Comparison of ENCODE assay signal across 8 mouse cellular contexts in the genomic region with DNA sequence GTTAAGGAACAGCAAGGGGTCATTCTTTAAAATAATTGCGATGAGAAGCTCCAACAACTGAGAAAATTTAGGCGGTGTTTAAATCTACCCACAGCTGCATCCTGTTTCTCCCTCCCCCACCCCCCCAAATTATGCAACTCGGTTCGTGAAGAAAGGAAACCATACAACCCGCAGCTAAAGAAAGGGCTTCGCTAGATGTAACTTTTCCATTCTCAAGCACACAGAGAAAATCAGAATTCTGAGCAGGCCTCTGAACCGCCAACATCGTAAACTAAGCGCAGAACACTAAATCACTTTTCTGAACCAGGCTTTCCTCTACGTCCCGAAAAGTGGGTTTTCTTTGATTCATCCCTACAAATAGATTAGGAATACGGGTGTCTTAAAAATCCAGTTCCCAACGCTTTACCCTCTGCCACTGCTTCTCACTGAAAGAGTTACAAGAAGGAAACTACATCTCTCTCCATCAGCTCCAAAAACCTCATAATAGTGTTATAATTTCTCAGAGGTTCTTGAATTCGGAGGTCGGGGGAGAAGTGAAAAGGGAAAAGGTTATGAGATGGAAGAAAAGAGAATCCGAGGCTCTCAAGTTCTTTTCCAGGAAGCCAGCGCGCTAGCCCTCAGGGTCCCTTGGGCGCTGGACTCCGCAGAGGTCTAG. TPM values are rescaled to one million over a fixed set of nuclear protein-coding genes. Genes with fewer than 3 reads are reported as not detected.
DNase-seq lines count a peak whose midpoint lies in the region; ATAC-seq and TF ChIP-seq lines count a peak whose summit lies in the region.

No protein-coding gene starts in this region.

- ATAC-seq in lung, embryonic 15.5 days (ENCODE audit: borderline replicate concordance, extremely low read depth, low FRiP score, low TSS enrichment), result no peak
- no peak for ATAC-seq in heart, embryonic 12.5 days (ENCODE audit: insufficient number of reproducible peaks, low FRiP score)
- no peak for ATAC-seq in liver, embryonic 14.5 days (ENCODE audit: insufficient read depth)

- no peak for DNase-seq in lung, postnatal 4 days
- DNase-seq in adipocyte (ENCODE audit: low spot score), result peak; percentile 76
- no peak for DNase-seq in liver, embryonic 14.5 days (ENCODE audit: low read depth in 3 of 3, low spot score in 3 of 3)
- DNase-seq in thymus, postnatal 0 days (ENCODE audit: low spot score), result peak; percentile 89
- DNase-seq in left cerebral cortex, adult 18-20 months (ENCODE audit: low spot score in 2 of 2), result no peak
- no peak for DNase-seq in gastrocnemius, postnatal 10 days

- H3K4me3 ChIP-seq in lung, embryonic 15.5 days, result peak overlapping the region; percentile 58
- peak overlapping the region; percentile 99 for H3K4me3 ChIP-seq in heart, embryonic 12.5 days
- H3K4me3 ChIP-seq in liver, embryonic 14.5 days (ENCODE audit: insufficient read depth in 1 of 2, low read depth in 2 of 2, low read length in 2 of 2), result peak overlapping the region; percentile 68 to 74

- no peaks in the 10 kb centered on the region for H3K27me3 ChIP-seq in lung, embryonic 15.5 days
- H3K27me3 ChIP-seq in heart, embryonic 12.5 days (replicated peaks), result no peaks in the 10 kb centered on the region
- H3K27me3 ChIP-seq in liver, embryonic 14.5 days (ENCODE audit: control insufficient read depth, insufficient read depth, low read length), result peaks cover 13% of the 10 kb centered on the region

- H3K9ac ChIP-seq in lung, embryonic 15.5 days, result peak overlapping the region; percentile 62
- peak overlapping the region; percentile 96 for H3K9ac ChIP-seq in heart, embryonic 12.5 days
- H3K9ac ChIP-seq in liver, embryonic 14.5 days (replicated peaks), result peak overlapping the region; percentile 62

- peaks cover 27% of the 10 kb centered on the region for H3K36me3 ChIP-seq in lung, embryonic 15.5 days
- peaks cover 25% of the 10 kb centered on the region for H3K36me3 ChIP-seq in heart, embryonic 12.5 days
- peaks cover 3% of the 10 kb centered on the region for H3K36me3 ChIP-seq in liver, embryonic 14.5 days (replicated peaks; ENCODE audit: control insufficient read depth, insufficient read depth, low read depth)

- H3K27ac ChIP-seq in lung, embryonic 15.5 days, result peak overlapping the region; percentile 97
- H3K27ac ChIP-seq in heart, embryonic 12.5 days (ENCODE audit: poor library complexity, severe bottlenecking), result peak overlapping the region; percentile 84
- H3K27ac ChIP-seq in liver, embryonic 14.5 days, result no peak overlapping the region

- peak overlapping the region; percentile 71 for H3K4me2 ChIP-seq in lung, embryonic 15.5 days
- peak overlapping the region; percentile 86 for H3K4me2 ChIP-seq in heart, embryonic 12.5 days
- H3K4me2 ChIP-seq in liver, embryonic 14.5 days (ENCODE audit: low read depth), result peak overlapping the region; percentile 91

- peaks cover 41% of the 10 kb centered on the region for H3K4me1 ChIP-seq in lung, embryonic 15.5 days
- H3K4me1 ChIP-seq in heart, embryonic 12.5 days (replicated peaks), result peaks cover 22% of the 10 kb centered on the region
- H3K4me1 ChIP-seq in liver, embryonic 14.5 days (replicated peaks; ENCODE audit: control insufficient read depth in 2 of 2, insufficient read depth in 2 of 2, low read length in 1 of 2), result peaks cover 0 to 4% of the 10 kb centered on the region in 2 experiments; a peak in 2 of 4 replicates

- no peak for TF ChIP-seq CTCF in liver, embryonic 14.5 days (IDR thresholded peaks at IDR 0.05; ENCODE audit: low read depth)

- WGBS in lung, embryonic 15.5 days, result 5% methylated on average over 20 of the region's 20 CpGs
- WGBS in heart, embryonic 12.5 days, result 20% methylated on average over 20 of the region's 20 CpGs
- WGBS in liver, embryonic 14.5 days (ENCODE audit: insufficient replicate concordance), result 4% methylated on average over 20 of the region's 20 CpGs

- no peaks in the 10 kb centered on the region for H3K9me3 ChIP-seq in lung, embryonic 15.5 days
- H3K9me3 ChIP-seq in heart, embryonic 12.5 days (replicated peaks), result no peaks in the 10 kb centered on the region
- H3K9me3 ChIP-seq in liver, embryonic 14.5 days (ENCODE audit: control insufficient read depth, low read length), result no peaks in the 10 kb centered on the region

- no peak for TF ChIP-seq EP300 in liver, embryonic 14.5 days (IDR thresholded peaks at IDR 0.05; ENCODE audit: low read depth)

RNA-seq across cellular contexts. Expression of a gene that starts 17.7 kb away (rescaled TPM):
- 7.5 and 8.0 TPM in 2 replicates for polyA plus RNA-seq in lung, embryonic 15.5 days (2015; fragmentation: Nextera tagmentation; extraction: Ambion mirVana)
- 3.1 and 3.3 TPM in 2 replicates for polyA plus RNA-seq in heart, embryonic 12.5 days (2016; fragmentation: Nextera tagmentation; extraction: Ambion mirVana)
- 2.1 and 2.4 TPM in 2 replicates for polyA plus RNA-seq in liver, embryonic 14.5 days (2012; rRNA removed)
- 1.7 and 1.9 TPM in 2 replicates for polyA plus RNA-seq in liver, embryonic 14.5 days (2014; fragmentation: Nextera tagmentation; extraction: Ambion mirVana)
- polyA plus RNA-seq in thymus, postnatal 0 days (2015; fragmentation: Nextera tagmentation; extraction: Ambion mirVana), result 6.0 and 6.3 TPM in 2 replicates
- 1 to 10 TPM; 4.4 to 5.2 TPM for total RNA-seq in left cerebral cortex, adult 18-20 months (2021)
- 1 to 10 TPM; 1.8 to 2.8 TPM for total RNA-seq in gastrocnemius, postnatal 10 days (2021)

Comparison
In these comparisons a context has a peak if more than half of its experiments do, and no peak if none do; other contexts are left out.
1. DNase-seq: peak in adipocyte (single experiment) and thymus, postnatal 0 days (single experiment); none in lung, postnatal 4 days (0 of 2), liver, embryonic 14.5 days (0 of 3), left cerebral cortex, adult 18-20 months (0 of 2) and gastrocnemius, postnatal 10 days (single experiment).
2. Peak in every context shown above with its lines, with median percentiles within 50 percentile points of each other: H3K4me2 ChIP-seq, H3K4me3 ChIP-seq and H3K9ac ChIP-seq.